Mouse (Mus musculus): ENCODE results near the gene Zbed5.

DNA sequence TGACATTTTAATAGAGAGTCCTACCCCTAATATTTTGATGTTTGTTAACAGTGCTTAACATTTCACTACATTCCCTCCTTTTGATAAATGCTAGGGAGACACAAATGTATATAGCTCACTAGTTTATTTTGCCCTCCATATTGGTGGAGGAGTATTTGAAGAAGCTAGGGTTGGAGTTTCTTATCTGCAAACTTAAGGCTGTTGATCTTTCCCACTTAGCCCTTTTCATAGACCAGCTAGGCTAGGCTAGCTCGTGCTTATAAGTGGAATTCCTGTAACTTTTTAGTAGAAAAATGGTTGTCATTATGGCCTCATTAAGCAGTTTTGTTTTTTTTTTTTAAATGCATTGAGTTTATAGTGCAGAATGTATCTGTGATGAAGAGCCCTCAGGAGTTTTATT is 47.9 kb downstream of the Zbed5 start:
- TF ChIP-seq CTCF (IDR thresholded peaks at IDR 0.05; ENCODE audit: control insufficient read depth, insufficient read depth, low read length) (no peak), POLR2A (IDR thresholded peaks at IDR 0.05; ENCODE audit: borderline replicate concordance, control insufficient read depth, low read depth, low read length) (no peak)
